Mouse (Mus musculus): Measurements from ENCODE around the gene Iqcf4. TPM values are rescaled to one million over a fixed set of nuclear protein-coding genes. Genes with fewer than 3 reads are reported as not detected.
"Not testable (repeated sequence)": the region's sequence is repeated elsewhere in the genome, so short reads cannot be mapped to it uniquely, and the experiment has no call there.

Gene Iqcf4
- total RNA-seq (2022), result not detected

DNA sequence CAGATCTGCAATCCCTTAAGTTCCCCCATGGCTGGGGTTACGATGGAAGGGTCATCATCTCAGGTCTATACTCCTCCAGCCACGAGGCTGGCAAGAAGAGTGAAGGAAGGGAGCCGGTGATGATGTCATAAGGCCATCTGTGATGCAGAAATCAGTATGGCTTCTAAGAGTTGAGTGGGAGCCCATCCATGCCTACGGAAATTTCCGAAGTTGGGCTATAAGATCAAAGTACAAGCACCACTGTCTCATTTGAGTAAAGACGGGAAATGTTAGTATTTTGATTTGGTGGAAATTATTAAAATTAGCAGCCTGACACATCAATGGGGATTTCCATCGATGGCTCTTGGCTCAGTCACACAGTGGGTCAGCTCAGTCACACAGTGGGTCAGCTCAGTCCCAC is at the start of gene Iqcf4:
Gene Iqcf4 (minus strand): TSS at position 101 of the 400 bp plus-strand sequence.
- no peak for DNase-seq

- no peak for DNase-seq
These were observed 46.7 kb upstream of the Iqcf4 start for GRCm38 (mm10) chr9:106617496-106617895.

DNA sequence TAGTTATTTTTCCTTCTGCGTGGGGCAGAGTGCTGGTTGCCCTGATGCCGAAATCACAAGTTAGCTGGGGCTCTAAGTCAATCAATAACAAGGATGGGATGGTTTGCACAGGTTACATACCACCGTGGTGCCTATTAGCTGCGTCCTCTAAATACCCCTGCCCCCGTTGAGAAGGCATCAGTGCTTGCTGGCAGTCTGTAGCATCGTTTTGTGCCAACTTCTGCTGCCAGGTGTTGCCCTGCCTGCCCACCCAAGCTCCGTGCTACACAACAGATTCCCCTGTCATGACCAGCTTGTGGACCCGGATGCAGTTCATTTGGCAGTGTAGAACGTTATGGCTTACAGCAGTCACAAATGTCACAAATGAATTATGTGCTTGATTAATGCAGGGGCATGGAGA is 45.5 kb upstream of the Iqcf4 start:
- no peak for DNase-seq

- DNase-seq, result no peak
These were observed 43.8 kb upstream of the Iqcf4 start for GRCm38 (mm10) chr9:106614616-106615015.

DNA sequence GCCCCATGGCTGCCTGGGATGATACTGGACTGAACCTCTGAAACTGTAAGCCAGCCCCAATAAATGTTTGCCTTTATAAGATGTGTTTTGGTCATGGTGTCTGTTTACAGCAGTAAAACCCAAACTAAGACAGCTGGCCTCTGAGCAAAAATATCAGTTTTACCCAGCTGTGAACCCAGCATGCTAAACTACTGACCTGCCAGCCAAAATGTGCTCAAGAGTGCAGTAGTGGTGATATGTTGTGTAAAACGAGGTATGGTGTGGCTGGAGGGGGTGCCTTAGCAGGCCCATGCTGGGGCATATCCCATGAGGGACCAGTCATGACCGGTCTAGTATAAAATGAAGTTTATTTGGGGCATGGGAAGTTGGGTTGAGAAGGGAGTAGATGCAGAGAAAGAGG is 43.2 kb upstream of the Iqcf4 start:
- DNase-seq, result no peak

DNA sequence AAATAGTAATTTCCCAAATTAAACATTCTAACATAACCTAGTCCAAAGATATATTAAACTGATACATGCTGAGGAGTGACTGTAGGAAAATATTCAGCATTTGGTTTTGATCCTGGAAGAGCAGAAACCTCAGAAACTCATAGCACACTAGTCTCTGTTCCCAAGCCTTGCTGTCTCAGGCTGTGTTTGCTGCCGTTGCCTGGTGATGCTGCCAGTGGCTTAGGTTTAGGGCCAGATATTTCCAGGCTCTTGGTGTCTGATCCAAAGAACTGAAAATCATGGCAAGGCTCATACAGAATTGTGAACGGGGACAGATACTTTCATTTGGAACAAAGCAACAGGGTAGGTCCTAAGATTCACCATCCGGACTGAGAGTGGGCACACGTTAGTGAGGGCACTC is 39.9 kb upstream of the Iqcf4 start:
- DNase-seq, result no peak

- DNase-seq, result peak; percentile 8
These were observed 29.8 kb upstream of the Iqcf4 start for GRCm38 (mm10) chr9:106600546-106600945.

DNA sequence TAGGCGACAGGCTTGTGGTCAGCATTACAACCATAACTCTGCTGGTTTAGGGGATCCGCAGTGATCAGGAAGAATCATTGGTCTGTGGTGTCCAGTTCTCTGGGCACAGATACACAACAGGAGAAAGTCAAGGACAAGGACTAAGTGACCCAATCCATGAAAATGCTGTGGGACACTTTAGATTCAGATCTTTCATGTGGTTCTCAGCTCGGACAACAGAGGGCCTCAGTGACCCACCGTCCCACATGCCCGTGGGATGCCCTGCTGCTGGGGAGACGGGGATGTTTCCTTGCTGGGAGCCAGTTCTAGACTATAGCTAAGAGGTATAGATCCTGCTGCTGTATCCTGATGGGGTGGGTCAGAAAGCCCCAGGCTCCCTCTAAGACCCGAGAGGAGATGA is 27.7 kb upstream of the Iqcf4 start:
- peak; percentile 7 for DNase-seq

DNA sequence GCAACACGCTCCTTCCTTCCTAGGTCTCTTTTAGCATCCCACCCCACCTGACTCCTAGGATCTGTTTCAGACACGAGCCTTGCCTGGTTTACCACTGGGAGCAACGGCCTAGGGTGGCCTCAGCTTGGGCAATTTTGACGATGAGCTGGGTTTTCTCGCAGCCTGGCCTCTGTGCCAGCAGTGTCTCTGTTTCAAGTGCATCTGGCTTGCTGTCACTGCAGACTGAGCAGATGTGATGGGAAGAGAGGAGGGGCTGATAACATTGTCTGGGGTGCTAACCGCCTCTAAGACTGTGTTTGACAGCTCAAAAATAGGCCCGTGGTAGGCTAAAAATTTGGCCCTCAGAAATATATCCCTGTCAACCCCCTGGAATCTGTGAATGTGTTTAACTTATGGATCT is 25.0 kb upstream of the Iqcf4 start:
- DNase-seq, result no peak

DNA sequence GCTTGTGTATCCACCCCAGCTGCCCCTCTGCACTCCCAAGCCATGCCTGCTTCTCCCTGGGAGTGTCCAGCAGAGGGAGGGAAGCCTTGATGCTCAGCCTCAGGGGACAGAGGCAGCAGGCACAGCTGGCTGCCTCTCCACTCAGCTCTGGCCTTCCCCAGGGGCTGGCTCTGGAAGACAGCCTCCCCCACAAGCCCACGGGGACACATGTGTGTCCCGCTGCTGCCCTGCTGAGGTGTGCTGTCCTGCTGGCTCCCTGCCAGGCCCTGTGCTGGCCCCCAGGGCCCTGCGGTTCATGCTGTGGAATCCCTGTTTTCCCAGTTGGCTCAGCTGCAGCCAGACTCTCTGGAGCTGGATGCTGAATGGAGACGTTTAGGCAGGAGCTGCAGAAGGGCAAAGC is 24.6 kb upstream of the Iqcf4 start:
- not testable (repeated sequence) for DNase-seq

- DNase-seq, result no peak
These were observed 21.4 kb upstream of the Iqcf4 start for GRCm38 (mm10) chr9:106592158-106592557.

GRCm38 (mm10) chr9:106582552-106582951 is 11.8 kb upstream of the Iqcf4 start:
- DNase-seq, result no peak

GRCm38 (mm10) chr9:106580016-106580415 is 9.2 kb upstream of the Iqcf4 start:
- no peak for DNase-seq

GRCm38 (mm10) chr9:106576112-106576511 is 5.3 kb upstream of the Iqcf4 start:
- no peak for DNase-seq

GRCm38 (mm10) chr9:106573366-106573765 is 2.6 kb upstream of the Iqcf4 start:
- no peak for DNase-seq

- DNase-seq, result no peak
These were observed 1.4 kb upstream of the Iqcf4 start for GRCm38 (mm10) chr9:106572186-106572585.

GRCm38 (mm10) chr9:106566437-106566836 is 4.4 kb downstream of the Iqcf4 start:
- DNase-seq, result peak; percentile 2

DNA sequence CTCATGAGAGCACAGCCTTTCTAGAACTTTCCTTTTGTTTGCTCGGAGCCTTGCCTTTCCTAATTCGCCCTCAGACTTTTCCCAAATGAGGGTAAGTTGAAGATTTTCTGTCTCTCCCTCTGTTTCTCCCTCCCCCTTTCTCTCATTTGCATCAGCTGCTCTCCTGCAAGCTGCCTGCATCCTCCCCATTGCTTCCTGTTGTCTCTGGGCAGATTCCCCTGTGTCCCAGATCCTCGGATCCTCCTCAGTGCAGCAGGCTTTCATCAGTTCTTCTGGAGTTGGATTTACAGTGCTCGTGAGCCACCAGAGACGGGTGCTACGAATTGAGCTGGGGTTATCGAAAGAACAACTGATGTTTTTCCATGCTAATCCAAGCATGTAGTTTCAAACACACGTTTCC is 6.8 kb downstream of the Iqcf4 start:
- DNase-seq, result no peak

GRCm38 (mm10) chr9:106562291-106562690 is 8.5 kb downstream of the Iqcf4 start:
- no peak for DNase-seq

- DNase-seq, result no peak
These were observed 9.3 kb downstream of the Iqcf4 start, which contains the start of gene Iqcf3 for GRCm38 (mm10) chr9:106561531-106561930. Gene Iqcf3 (minus strand): TSS chr9:106561631.

DNA sequence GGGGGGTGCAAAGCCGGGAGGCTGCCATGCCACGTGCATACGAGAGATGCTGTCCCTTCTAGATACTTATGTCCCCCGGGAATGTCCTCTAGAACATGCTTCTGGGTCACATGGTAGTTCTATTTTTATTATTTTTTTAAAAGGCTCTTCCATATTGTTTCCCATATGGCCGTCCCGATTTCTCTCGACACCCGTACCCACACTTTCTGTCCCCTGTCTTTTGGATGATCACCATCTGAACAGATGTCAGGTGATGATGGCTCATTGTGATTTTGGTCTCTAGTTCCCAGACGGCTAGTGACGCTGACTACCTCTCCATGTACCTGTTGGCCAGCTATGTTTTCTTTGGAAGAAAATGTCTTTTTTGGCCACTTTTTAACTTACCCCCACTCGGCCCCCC is 35.8 kb downstream of the Iqcf4 start:
- no peak for DNase-seq

- DNase-seq, result no peak
These were observed 36.5 kb downstream of the Iqcf4 start for GRCm38 (mm10) chr9:106534296-106534695.

DNA sequence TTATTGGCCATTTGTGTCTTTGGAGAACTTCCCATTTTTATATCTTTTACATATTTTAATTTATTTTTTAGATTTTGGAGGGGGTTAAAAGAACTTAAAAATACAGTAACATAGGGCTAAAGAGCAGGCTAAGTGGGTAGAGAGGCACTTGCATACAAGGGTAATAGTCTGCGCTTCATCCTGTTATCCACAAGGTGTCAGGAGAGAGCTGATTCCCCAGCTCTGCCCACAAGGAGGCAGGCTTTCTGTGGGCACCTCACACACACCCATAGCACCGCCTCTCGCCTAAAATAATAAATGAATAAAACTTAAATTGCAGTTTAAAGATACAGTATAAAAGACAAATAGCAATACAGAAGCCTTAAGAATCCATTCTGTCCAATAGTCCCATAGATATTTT is 39.0 kb downstream of the Iqcf4 start:
- no peak for DNase-seq

- no peak for DNase-seq
These were observed 50.9 kb downstream of the Iqcf4 start for GRCm38 (mm10) chr9:106519909-106520308.

GRCm38 (mm10) chr9:106519433-106519832 is 51.4 kb downstream of the Iqcf4 start:
- DNase-seq, result no peak
